Mouse (Mus musculus): ENCODE measurements around the gene Cdk5r1.
A peak's percentile ranks its signal among the peaks of the same experiment; 100 is the strongest.

Cdk5r1 gene

DNA sequence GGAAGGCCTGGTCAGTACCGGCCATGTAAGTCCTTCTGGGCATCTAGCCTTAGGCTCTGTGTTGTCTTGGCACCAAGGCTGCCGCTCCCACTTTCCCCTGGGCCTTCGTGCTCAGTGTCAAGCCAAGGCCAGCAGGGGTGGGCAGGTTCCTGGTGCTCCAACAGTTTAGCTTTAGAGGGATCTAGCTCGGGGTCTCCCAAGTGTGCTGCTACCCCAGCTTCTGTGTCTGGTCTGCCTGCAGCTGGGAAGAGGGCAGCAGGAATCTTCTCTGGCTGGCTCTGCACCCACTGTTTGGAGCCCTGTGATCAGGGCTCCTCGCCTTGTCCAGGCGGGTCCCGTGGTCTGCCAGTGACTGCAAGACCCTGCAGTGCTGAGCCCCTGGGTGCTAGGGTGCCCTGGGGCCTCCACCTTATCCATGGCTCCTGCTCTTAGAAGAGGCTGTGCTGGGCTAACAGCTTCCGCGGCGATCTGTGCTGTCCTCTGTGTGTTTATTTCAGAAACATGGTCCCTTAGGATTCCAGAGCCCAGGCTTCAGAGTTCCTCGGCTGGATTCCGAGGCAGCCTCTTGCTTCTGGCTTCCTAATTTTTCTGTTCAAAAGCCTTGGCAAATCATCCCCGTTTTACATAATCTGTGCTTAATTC lies 4.7 kb downstream of the Cdk5r1 start:
- DNase-seq = no peak

DNA sequence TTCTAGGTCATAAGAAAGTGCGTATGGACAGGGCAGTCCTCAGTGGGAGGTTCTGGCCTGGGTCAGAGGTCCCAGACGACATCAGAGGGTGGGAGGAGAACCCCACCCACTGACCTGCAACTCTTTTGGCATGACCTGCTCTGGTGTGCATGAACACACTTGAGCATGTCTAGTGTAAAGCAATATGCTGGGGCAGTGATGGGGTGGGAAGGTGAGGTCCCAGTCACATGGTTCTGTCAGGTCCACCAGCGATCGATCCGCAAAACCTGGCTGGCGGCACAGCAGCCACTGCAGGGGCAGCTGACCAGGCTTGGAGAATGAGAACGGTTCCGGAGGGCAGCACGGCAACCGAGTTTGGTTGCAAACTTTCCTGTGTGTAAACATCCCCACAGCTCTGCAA lies 5.5 kb downstream of the Cdk5r1 start:
- DNase-seq = no peak

DNA sequence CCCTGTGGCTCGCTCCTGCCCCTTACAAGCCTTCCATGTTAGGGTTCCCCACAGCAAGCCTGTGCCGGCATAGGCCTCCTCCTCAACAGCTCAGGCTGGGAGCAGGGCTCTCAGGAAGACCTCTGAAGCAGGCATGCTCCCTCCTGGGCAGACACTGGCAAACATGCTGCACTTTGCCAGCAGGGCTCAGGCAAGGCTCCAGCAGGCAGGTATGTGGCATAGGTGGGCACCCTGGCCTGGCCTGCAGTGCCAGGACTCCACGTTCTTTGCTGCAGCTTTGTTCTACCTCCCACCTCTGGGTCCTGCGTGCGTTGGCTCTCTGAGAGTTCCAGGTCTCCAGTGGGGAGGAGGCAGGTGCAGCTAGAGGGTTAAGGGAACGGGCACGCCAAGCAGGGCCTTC lies 6.1 kb downstream of the Cdk5r1 start:
- no peak for DNase-seq

DNA sequence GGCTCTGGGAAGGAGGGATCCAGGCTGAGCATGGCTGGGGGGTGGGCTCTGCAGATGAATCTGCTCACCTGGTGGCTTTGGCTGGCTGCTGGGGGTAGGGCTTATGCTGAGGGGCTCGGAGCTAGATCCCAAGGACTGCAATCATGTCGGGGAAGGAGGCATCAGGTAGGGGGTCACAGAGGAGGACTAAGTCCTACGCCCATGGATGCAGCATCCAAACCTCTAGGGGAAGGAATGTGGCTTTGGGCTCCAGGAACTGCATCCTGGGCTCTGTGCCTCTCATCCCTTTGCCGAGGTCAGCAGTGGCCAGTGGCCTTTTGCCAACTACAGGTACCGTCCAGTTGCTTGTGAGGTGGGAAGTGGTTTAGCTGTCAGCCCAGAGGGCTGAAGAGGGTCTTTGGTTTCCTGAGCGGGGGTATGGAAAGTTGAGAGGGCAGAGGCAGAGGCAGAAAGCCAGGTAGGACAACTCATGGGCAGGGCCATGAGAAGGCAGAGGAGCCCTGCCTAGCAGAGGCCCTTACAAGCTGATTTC lies 6.8 kb downstream of the Cdk5r1 start:
- no peak for DNase-seq

DNA sequence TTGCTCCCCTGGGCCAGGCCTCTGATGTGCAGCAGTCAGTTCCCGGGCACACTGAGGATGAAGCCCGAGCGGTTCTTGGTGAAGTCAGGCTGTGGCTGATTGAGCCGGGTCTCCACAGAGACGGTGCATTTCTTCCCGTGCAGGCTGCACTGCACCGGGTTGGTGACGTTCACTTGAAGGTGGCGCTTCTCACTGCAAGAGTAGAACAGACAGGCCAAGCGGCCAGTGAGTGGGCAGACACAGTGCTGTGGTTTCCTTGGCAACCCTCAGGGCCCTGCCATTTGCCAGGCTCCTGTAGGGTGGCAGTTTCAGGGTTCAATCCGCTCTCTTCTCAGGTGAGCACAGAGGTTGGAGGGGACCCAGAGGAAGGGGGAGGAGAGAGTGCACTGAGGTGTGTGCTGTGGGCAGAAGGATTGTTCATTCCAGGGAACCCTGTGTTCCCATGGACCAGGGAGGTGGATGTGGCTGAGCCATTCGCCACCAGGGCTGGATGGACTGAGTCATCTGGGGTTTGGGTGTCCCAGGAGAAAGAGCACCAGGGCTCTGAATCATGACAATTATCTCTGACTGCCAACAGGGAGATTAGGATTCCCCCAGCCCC lies 7.5 kb downstream of the Cdk5r1 start:
- DNase-seq = no peak

DNA sequence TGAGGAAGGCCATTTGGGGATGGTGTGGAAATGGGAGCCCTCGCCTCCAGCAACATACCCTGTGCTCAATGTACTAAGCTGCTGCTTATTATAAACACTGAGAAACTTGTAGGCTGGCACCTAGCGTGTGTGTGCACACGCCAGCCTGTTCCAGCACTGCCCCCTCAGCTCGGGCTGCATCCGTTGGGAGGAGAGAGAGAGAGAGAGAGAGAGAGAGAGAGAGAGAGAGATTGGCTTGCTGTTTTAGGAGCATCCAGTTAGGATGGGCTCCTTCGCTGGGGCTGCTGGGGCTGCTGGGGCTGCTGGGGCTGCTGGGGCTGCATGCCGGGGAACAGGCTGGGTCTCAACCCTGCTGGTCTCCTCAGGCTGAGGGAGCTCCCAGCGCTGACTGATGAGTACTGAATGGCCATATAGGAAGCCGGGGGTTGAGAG lies 8.3 kb downstream of the Cdk5r1 start:
- DNase-seq = no peak

DNA sequence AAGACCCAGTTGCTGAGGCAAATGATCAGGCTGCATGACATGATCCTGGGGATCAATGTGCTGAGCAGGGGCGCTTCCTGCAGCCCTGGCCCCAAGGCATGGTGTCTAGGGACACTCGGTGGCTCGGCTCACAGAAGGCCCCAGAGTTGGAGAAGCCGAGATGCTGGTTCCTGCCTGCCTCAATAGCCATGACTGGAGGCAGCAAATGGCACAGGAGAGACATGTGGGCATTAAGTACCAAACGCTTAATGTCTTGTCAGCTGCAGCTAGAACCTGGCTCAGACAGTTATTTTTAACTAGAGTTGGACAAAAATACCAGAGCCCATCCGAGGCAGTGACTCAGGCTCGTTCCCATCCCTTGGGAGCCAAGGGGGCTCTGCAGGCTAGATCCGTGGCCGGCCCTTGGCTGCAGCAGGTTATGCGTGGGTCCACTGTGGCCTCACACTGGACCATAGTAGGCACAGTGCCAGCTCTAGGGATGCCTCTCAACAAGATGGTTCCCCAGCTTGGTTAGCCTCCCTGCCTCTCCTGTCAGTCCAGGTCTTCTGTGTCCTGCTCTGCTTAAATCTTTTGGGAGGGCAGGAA lies 8.9 kb downstream of the Cdk5r1 start:
- DNase-seq = no peak

DNA sequence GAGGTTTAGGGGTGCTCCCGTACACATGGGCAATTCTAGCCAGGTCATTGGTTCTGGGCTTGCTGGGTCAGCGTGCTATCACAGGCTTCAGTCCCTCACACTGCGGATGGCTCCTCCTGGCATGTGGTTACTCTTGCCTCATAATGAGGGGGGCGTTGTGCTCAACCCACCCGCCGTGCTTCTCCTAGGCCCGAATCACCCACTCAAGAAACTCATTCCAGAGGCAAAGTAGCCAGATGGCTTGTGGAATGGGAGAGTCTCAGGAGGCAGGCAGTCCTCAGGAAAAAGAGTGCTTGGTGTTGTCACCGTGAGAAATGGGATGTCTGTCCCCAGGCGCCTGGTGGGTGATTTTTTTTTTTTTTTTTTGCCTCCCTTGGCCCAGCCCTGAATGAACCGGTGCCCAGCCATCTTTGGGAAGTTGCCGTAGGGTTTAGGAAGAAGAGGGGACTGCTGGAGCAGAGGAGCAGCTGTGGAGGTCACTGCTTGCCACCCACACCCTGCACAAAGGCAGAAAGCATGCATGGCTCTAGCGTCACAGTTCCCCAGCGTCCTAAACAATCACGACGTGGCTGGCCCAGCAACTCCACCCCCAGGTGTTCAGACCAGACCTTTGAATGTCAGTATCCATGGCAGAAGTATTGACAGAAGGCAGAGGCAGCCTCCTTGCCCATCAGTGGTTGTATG lies 11.2 kb downstream of the Cdk5r1 start:
- no peak for DNase-seq

DNA sequence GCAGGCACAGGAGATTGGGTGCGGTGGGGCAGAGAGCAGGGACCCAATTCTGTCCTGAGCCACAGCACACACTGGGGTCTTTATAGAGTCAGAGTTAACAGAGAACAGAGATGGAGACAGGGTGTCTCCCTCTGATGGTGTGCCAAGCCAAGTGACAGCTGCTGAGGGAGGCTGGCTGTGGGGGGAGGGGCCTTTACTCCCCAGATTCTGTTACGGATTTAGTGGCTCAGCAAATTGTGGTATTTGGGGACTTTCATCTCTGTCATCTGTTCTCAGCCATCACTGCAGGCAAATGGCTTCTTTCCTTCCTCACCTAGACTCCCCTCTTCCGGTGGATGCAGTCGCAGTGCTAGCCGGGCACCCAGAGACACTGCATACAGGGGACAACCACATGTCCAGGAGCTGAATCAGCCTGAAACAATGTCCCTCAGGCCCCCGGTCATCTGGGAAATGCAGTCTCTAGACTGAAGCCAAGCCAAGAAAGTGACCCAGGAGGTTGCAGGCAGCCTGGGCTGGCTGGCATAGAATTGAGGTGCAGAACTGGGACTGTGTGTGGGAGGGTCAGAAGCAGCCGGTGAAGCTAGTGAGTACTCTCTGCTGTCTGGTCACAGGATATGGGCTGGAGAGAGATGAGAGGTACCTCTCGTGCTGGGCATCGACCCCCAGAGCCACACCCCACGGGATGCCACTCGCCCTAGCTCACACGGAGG lies 12.5 kb downstream of the Cdk5r1 start:
- no peak for DNase-seq

DNA sequence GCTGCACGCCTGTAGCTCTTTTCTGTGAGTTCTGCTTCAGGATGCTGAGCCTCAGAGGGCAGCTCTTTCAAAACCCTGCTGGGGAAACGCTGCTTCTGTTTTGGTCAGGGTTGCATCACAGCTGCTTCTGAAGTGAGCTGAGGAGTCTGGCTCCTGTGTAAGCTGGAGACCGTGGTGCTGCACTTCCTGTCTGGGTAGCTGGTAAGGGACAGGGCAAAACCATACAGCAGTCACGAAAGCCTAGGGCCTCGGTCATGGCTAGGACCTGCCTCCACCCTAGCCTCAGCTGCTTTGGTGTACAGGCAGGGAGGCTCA lies 13.0 kb downstream of the Cdk5r1 start:
- peak; percentile 56 for DNase-seq

DNA sequence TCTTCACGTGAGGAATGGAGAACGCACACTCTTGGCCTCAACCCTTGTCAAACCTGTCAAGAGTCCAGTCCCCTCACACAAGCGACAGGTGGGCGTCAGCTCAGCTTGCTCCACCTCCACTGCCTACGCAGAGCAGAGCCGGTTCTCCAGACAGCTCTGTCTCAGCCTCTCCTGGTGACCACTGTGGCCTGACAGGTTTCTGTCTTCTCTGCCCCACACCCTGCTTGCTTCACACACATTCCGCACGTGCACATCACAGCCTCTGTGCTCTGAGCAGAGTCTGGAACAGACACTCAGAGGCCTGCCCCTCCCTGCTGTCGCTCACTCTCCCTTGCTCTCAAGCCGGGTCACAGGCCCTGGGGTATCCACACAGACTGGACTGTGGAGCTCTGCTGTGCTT lies 14.0 kb downstream of the Cdk5r1 start:
- DNase-seq = no peak

DNA sequence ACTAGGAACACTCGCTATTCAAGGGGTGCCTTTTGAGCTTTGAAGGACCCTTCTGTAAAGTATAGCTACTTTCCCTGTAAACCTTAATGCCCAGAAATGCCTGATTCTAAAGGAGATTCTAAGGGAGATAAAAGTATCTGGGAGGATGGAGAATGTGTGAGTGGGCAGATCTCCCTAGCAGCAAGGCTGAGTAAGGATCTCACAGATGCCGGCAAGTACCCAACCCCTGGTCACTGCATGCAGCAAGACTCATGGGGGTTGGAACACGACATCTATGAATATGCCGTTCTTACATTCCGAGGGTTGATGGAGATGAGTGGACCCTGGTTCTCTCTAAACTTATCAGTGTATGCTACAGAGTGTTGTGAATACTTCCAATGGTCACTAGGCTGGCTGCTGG lies 16.4 kb downstream of the Cdk5r1 start:
- DNase-seq = no peak

DNA sequence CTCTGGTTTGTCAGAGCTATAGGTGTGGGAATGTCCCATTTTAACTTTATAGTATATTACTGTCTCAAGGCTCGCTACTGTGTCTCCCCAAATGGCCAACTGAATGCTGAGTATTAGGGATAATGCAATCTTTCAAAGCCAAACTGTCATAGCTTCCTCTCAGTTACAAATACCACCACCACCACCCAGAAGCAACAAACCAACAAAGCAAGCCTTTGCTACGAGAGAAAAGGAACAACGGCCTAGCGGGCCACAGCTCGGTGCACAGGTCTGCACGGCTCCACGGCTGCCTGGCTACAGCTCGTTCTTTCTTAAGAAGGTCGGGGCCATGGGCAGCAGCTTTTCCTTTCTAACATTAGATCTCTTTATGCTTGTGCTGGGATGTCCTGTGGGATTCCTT lies 18.0 kb downstream of the Cdk5r1 start:
- no peak for DNase-seq

DNA sequence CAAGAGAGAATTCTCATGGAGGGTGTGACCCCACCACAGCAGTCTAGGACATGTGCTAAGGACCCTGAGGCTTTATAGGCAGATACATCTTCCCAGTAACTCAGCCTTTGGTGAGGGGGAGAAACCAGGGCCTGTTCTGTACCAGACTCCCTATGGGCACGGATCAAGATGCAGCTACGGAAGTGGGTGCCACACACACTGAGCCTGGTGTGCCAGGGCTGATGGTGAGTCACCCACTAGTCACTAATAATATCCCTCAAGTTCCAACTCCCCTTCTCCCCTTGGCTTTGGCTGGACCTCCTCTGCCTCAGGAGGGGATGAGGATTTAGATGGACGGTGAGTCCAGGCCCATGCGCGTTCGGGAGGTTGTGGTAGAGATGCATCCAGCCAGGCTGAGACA lies 19.1 kb downstream of the Cdk5r1 start:
- no peak for DNase-seq

DNA sequence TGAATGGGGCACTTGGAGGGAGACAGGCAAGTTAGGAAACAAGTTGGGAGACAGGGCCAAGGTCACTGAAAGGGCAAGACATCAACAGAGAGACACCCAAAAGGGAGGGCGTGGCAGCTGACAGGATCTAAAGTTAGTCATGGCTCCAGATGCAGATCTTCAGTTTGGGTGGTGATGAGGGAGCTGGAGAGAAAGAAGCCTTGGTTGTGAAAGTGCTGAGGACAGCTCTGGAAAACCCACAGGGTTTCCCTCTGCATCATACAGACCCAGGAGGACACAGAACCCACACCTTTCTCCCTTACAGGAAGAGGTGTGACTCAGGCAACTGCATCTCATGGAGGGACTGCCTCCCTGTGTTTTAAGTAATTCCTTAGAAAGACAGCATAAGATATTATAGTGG lies 19.8 kb downstream of the Cdk5r1 start:
- no peak for DNase-seq

DNA sequence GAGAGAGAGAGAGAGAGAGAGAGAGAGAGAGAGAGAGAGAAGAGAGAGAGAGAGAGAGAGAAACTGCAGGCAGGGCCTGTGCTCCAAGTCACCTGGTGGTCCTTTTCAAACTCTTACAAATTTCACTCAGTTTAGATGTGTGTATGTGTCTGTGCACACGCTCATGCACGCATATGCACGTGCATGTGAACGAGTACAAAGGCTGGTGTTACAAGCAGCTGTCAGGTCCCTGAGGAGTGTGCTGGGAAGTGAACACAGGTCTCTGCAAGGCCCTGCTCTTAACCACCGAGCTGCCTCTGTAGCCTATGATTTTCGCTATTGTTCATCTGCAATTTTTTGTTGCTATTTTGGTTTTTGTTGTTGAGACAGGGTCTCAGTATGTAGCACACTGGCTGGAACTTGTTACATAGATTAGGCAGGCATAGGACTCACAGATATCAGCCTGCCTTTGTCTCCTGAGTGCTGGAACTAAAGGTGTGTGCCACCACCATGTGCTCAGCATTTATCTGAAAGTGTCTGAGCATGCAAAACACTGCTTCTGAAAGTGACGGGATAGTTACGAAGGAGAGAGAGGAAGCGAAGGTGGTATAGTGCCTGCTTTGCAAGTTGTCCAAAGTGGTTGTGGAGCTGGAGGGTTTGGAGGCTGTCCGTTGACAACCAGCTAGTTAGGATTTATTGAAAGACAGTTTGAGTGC lies 20.5 kb downstream of the Cdk5r1 start:
- no peak for DNase-seq

DNA sequence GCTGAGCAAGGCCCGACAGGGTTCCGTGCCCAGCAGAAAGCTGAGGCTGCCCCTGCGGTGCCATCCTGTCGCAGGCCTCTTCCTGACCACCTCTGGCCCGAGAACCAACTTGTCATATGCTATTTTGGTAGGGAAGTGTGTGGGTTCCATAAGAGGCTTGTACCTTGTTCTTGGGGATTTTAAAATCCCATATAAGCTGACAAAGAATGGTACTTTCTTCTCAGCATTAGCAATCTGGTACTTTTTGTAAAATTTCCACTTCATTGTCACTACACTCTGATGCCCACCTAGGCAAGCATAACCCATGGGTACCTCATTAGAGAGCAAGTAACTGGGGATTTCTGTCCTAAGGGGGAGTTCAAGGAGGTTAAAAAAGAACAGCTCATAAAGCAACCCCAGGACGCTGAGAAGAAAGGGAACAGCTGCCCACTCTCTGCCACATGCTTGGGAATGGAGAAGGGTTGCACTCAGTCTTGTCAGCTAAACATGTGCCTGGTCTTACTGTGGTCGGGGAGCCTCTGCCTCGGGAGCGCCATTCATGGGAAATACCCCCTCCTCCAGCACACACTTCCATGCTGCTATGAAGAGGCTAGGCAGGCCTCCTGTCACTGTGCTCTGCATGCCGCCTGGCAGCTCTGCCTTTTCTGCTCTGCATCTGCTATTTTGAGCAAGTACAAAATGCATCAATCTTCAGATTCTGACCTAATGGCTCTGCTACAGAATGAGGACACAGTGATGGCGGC lies 21.7 kb downstream of the Cdk5r1 start:
- no peak for DNase-seq

DNA sequence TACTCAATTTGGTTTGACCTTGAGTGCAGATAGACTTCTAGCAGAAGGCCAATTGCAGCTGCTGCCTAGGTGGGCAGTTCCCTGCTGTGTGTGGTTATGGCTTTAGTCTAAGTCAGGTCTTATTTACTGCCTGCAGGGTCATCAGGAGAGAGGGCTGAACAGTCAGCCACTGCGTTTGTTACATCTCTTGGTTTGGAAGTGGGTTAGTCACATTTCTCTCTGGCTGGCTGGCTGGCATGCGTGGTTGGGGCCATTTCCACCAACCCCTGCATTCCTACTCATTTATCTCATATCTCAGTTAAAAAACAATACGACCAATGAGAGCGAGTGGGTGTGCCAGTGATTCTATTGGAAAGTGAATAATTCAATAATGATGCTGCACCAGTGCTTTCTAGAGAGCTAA lies 22.7 kb downstream of the Cdk5r1 start:
- no peak for DNase-seq

DNA sequence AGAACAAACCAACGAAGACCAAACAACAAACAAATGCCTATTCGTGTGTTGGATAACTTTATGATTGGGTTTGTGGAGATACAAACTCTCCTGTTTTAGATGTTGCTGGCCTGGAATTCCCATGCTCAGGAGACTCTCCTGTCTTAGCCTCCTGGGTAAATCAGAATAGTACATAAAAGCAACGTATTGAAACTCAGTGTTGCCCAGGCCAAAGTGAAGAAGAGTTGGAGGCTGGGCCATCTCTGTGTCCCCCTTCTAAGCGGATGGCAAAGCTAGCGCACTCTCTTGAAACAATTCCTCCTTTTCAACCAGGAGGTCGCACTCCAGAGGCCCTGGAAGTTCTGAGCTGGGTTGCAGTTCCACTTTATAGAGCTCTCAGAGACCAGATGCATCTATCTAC lies 26.5 kb downstream of the Cdk5r1 start:
- no peak for DNase-seq

DNA sequence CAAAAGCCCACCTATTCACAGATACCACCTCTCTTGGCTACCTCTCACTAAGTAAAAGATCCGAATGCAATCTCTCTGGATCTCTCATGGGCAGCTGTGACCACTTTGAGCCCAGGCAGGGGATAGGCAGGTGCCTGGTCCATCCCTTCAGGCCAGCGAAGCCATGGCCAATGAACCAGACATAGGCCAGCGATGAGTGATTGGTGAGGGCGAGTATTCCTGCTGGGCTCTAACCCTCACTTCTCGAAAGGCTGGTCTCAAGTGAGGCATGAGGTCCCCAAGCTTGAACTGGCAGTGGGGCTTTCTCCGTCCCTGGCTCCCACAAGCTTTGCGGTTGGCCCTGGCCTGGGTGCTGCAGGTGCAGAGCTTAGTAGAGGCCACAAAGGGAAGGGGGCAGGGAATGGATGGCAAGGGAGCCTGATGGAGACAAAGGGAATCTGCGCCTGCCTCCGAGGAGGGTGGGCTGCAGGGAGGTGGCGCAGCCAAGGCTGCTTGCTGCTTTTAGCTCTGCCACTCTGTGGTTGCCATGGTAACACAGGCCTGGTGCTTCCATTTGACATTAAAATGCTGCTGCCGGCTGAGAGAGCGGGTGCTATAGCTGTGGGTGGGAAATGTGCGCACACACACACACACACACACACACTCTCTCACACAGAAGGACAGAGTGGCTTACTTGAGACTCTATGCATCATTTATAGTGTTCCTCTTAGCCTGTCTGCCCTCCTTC lies 27.1 kb downstream of the Cdk5r1 start:
- DNase-seq = no peak

Data from lung, postnatal 36 days (tissue).